Mouse (Mus musculus): ENCODE data around the gene Rnf43. TPM values are rescaled to one million over a fixed set of nuclear protein-coding genes. Genes with fewer than 3 reads are reported as not detected.

Rnf43 gene
- total and polyA plus RNA-seq, 3 experiments = 14.6 to 17.3 TPM; not detected in 1

- peaks cover 2 to 29% of the 10 kb centered on the region in 2 experiments; a peak in 3 of 4 replicates for H3K36me3 ChIP-seq (ENCODE audit: control insufficient read depth in 1 of 2, insufficient read depth in 2 of 2, low read length in 2 of 2)
- H3K9me3 ChIP-seq (replicated peaks; ENCODE audit: insufficient read depth, low read length) = no peaks in the 10 kb centered on the region
- peak overlapping the region; percentile 100 for H3K27ac ChIP-seq (ENCODE audit: control insufficient read depth, low read depth, low read length)
- H3K79me2 ChIP-seq (ENCODE audit: control insufficient read depth, insufficient read depth, low read length, poor library complexity) = peaks cover 77% of the 10 kb centered on the region
- H3K9ac ChIP-seq (ENCODE audit: control insufficient read depth, low read depth, low read length, poor library complexity, severe bottlenecking) = peak overlapping the region; percentile 83
- DNase-seq (ENCODE audit: low read depth, low spot score) = peak; percentile 79
- peak overlapping the region; percentile 29 to 63 for H3K4me3 ChIP-seq (ENCODE audit: control insufficient read depth in 1 of 2, insufficient read depth in 1 of 2, low read depth in 2 of 2, low read length in 2 of 2)
- H3K4me1 ChIP-seq (ENCODE audit: control insufficient read depth in 1 of 2, insufficient read depth in 2 of 2, low read length in 2 of 2) = peaks cover 5 to 43% of the 10 kb centered on the region in 2 experiments; a peak in 3 of 4 replicates
- no peaks in the 10 kb centered on the region for H3K27me3 ChIP-seq (ENCODE audit: control insufficient read depth in 1 of 2, insufficient read depth in 2 of 2, low read length in 2 of 2)
- TF ChIP-seq CHD2 (IDR thresholded peaks at IDR 0.05; ENCODE audit: low read length) (no peak), EP300 (IDR thresholded peaks at IDR 0.05; ENCODE audit: low read depth in 1 of 2, low read length in 2 of 2) (no peak), BHLHE40 (IDR thresholded peaks at IDR 0.05; ENCODE audit: borderline replicate concordance, low read depth, low read length) (no peak), E2F4 (IDR thresholded peaks at IDR 0.05; ENCODE audit: borderline replicate concordance, low read depth, low read length) (no peak), POLR2AphosphoS5 (IDR thresholded peaks at IDR 0.05; ENCODE audit: borderline replicate concordance, low read depth, low read length) (no peak), CHD1 (IDR thresholded peaks at IDR 0.05; ENCODE audit: low read depth, low read length) (no peak), ELF1 (IDR thresholded peaks at IDR 0.05; ENCODE audit: low read depth, low read length) (no peak), ZMIZ1 (IDR thresholded peaks at IDR 0.05; ENCODE audit: low read depth, low read length) (no peak), USF2 (IDR thresholded peaks at IDR 0.05; ENCODE audit: borderline replicate concordance in 1 of 2, insufficient read depth in 1 of 2, low read depth in 1 of 2, low read length in 2 of 2) (no peak), GABPA (IDR thresholded peaks at IDR 0.05; ENCODE audit: low read depth, low read length) (no peak), JUND (IDR thresholded peaks at IDR 0.05; ENCODE audit: low read depth, low read length) (no peak), ZKSCAN1 (IDR thresholded peaks at IDR 0.05; ENCODE audit: low read depth, low read length) (no peak), CTCF (IDR thresholded peaks at IDR 0.05 in 2 of 3, conservative IDR thresholded peaks at IDR 0.05 in 1 of 3; ENCODE audit: control insufficient read depth in 1 of 3, insufficient read depth in 1 of 3, low read depth in 2 of 3, low read length in 3 of 3, poor library complexity in 1 of 3, severe bottlenecking in 1 of 3) (no peak)
These were observed 90.7 kb downstream of the Rnf43 start for GRCm38 (mm10) chr11:87753255-87753654.

DNA sequence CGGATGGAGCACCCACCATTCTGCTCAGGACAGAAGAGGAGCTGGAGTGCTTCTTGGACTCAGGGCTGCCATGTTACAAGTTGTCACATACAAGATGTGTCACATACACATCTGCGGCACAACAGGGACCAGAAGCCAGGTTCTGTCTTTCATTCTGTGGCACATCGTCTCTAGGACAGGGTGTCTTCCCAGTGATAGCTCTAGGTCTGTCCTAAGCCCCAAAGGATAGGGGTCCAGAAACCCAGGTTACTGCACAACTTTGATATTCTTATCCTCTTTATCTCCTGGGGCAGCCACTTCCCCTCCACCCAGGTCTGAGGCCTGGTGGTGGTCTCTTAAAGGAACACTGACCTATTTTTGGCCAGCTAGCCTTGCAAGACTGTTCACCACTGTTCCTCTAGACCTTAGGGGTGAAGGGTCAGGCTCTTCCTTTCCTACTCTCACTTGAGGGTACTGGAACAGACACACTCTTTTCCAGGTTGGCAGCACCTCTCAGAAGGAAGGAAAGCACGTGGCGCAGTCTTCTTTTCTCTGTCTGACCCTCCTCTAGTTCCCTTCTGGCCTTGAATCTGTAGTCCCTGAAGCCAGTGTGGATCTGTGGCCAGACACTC lies 91.5 kb downstream of the Rnf43 start:
- H3K79me2 ChIP-seq (ENCODE audit: control insufficient read depth, insufficient read depth, low read length, poor library complexity) = peaks cover 72% of the 10 kb centered on the region
- peaks cover 5 to 43% of the 10 kb centered on the region in 2 experiments; a peak in 3 of 4 replicates for H3K4me1 ChIP-seq (ENCODE audit: control insufficient read depth in 1 of 2, insufficient read depth in 2 of 2, low read length in 2 of 2)
- peak overlapping the region; percentile 83 for H3K9ac ChIP-seq (ENCODE audit: control insufficient read depth, low read depth, low read length, poor library complexity, severe bottlenecking)
- H3K4me3 ChIP-seq (ENCODE audit: control insufficient read depth in 1 of 2, insufficient read depth in 1 of 2, low read depth in 2 of 2, low read length in 2 of 2) = peak overlapping the region; percentile 32 to 63
- TF ChIP-seq POLR2A (IDR thresholded peaks at IDR 0.05; ENCODE audit: control insufficient read depth in 1 of 2, insufficient read depth in 1 of 2, low read depth in 1 of 2, low read length in 2 of 2, poor library complexity in 1 of 2) (peak; percentile 57 to 80; a peak in 3 of 4 replicates), TCF12 (IDR thresholded peaks at IDR 0.05; ENCODE audit: low read depth, low read length) (no peak), BHLHE40 (IDR thresholded peaks at IDR 0.05; ENCODE audit: borderline replicate concordance, low read depth, low read length) (no peak), TAL1 (IDR thresholded peaks at IDR 0.05; ENCODE audit: low read length) (peak; percentile 94), UBTF (IDR thresholded peaks at IDR 0.05; ENCODE audit: borderline replicate concordance, insufficient read depth, low read depth, low read length) (no peak), TBP (IDR thresholded peaks at IDR 0.05; ENCODE audit: low read depth, low read length) (peak; percentile 95)
- H3K36me3 ChIP-seq (ENCODE audit: control insufficient read depth in 1 of 2, insufficient read depth in 2 of 2, low read length in 2 of 2) = peaks cover 2 to 29% of the 10 kb centered on the region in 2 experiments; a peak in 3 of 4 replicates
- no peaks in the 10 kb centered on the region for H3K27me3 ChIP-seq (ENCODE audit: control insufficient read depth in 1 of 2, insufficient read depth in 2 of 2, low read length in 2 of 2)
- no peaks in the 10 kb centered on the region for H3K9me3 ChIP-seq (replicated peaks; ENCODE audit: insufficient read depth, low read length)
- peak overlapping the region; percentile 100 for H3K27ac ChIP-seq (ENCODE audit: control insufficient read depth, low read depth, low read length)
- peak; percentile 90 for DNase-seq (ENCODE audit: low read depth, low spot score)
